Mouse (Mus musculus) urinary bladder, postnatal 36 days (tissue): ENCODE measurements around the gene Lzic.
"Not testable (repeated sequence)": the region's sequence is repeated elsewhere in the genome, so short reads cannot be mapped to it uniquely, and the experiment has no call there.

Experiments
- DNase-seq, 2 experiments: peaks; one replicate each; pipeline ENCODE4 v3.0.0; 2022; ENCODE audit warnings: low spot score in 2 of 2, mixed read lengths in 1 of 2

Gene Lzic

GRCm38 (mm10) chr4:149485053-149485824, at the start of gene Lzic, which contains the start of gene Nmnat1:
TSS of gene Lzic (plus strand) at chr4:149485229.
TSS of gene Nmnat1 (minus strand) at chr4:149485202.
- DNase-seq, result peak; percentile 85 to 94

GRCm38 (mm10) chr4:149440576-149440975, 44.5 kb upstream of the Lzic start:
- DNase-seq, result no peak

- DNase-seq, result peak in 1 of 2 experiments; percentile 30
These were observed 42.6 kb upstream of the Lzic start for GRCm38 (mm10) chr4:149442436-149442835.

GRCm38 (mm10) chr4:149444465-149444864, 40.6 kb upstream of the Lzic start:
- no peak for DNase-seq

- peak; percentile 82 to 91 for DNase-seq
These were observed 39.9 kb upstream of the Lzic start for GRCm38 (mm10) chr4:149444964-149445701.

- DNase-seq, result peak in 1 of 2 experiments; percentile 18
These were observed 39.2 kb upstream of the Lzic start for GRCm38 (mm10) chr4:149445868-149446267.

GRCm38 (mm10) chr4:149446309-149446708, 38.7 kb upstream of the Lzic start:
- DNase-seq, result no peak

GRCm38 (mm10) chr4:149450636-149451035, 34.4 kb upstream of the Lzic start:
- no peak for DNase-seq

GRCm38 (mm10) chr4:149453656-149454055, 31.4 kb upstream of the Lzic start:
- peak; percentile 31 to 42 for DNase-seq

GRCm38 (mm10) chr4:149454263-149454662, 30.8 kb upstream of the Lzic start:
- DNase-seq, result no peak

GRCm38 (mm10) chr4:149454879-149455278, 30.1 kb upstream of the Lzic start, which contains the start of gene Rbp7:
TSS of gene Rbp7 (minus strand) at chr4:149454978.
- peak in 1 of 2 experiments; percentile 24 for DNase-seq

GRCm38 (mm10) chr4:149457163-149457562, 27.9 kb upstream of the Lzic start:
- DNase-seq, result not testable (repeated sequence)

GRCm38 (mm10) chr4:149457831-149458430, 27.1 kb upstream of the Lzic start:
- DNase-seq, result peak; percentile 35 to 77

- DNase-seq, result no peak
These were observed 26.5 kb upstream of the Lzic start for GRCm38 (mm10) chr4:149458526-149458925.

- no peak for DNase-seq
These were observed 25.6 kb upstream of the Lzic start for GRCm38 (mm10) chr4:149459425-149459824.

GRCm38 (mm10) chr4:149460475-149460874, 24.6 kb upstream of the Lzic start:
- not testable (repeated sequence) for DNase-seq

- DNase-seq, result no peak
These were observed 23.3 kb upstream of the Lzic start for GRCm38 (mm10) chr4:149461579-149462304.

- DNase-seq, result no peak
These were observed 22.6 kb upstream of the Lzic start for GRCm38 (mm10) chr4:149462305-149462971.

- DNase-seq, result no peak
These were observed 21.5 kb upstream of the Lzic start for GRCm38 (mm10) chr4:149463435-149463950.

GRCm38 (mm10) chr4:149469557-149469956, 15.5 kb upstream of the Lzic start:
- no peak for DNase-seq

- no peak for DNase-seq
These were observed 9.9 kb upstream of the Lzic start for GRCm38 (mm10) chr4:149475096-149475495.
